Mouse (Mus musculus): ENCODE data around the gene Dennd1b. TPM values are rescaled to one million over a fixed set of nuclear protein-coding genes. Genes with fewer than 3 reads are reported as not detected.

Dennd1b gene
- total RNA-seq (2023): 10 to 100 TPM; 39.0 to 45.0 TPM

GRCm38 (mm10) chr1:138963161-138963867, at the start of gene Dennd1b:
Gene Dennd1b, plus strand, starts transcription at chr1:138963435.

Other genes starting within 250 kb of the Dennd1b start
- gene Lhx9, start 114.9 kb upstream of the Dennd1b start, total RNA-seq (2023): not detected
- gene 2310009B15Rik, start 106.6 kb upstream of the Dennd1b start, total RNA-seq (2023): 1 to 10 TPM; 7.1 to 9.5 TPM